Mouse (Mus musculus): ENCODE data around the gene Slc7a5. TPM values are rescaled to one million over a fixed set of nuclear protein-coding genes. Genes with fewer than 3 reads are reported as not detected.

The Slc7a5 gene
- 63.7 and 70.1 TPM in 2 replicates for polyA plus RNA-seq (2012; rRNA removed)

DNA sequence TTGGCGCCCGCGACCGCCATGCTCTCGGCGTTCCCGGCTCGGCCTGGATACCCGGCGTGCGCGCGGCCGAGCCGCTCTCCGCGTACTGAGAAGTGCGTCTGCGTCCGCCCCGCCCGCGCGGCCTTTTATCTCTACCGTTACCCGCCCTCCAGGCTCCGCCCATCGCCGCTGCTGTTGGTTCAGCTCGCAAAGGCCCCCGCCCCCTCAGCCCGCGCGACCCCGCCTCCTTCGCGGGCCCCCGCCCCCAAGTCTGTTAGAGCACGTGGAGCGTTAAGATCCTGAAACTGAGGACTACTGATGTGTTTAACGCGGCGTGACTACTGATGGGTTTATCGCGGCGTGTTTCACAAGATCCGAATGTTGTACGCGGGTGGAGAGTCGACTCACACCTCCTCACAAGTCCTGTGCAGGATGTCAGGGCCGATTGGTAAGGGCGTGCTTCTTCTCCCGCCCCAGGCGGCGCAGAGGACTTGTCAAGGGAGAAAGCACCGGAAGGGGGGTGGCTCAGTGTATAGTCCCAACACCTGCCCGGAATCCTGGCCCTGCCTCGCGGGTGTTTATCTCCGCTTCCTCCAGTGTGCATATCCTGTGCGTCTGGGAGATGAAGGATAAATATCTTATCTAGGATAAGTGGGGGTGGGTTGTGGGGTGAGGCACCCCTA lies at the start of gene Slc7a5:
Gene Slc7a5 (minus strand): TSS at position 108 of the 662 bp plus-strand sequence.
- DNase-seq (ENCODE audit: extremely low spot score in 1 of 2, low spot score in 1 of 2): peak; percentile 88 to 96

DNA sequence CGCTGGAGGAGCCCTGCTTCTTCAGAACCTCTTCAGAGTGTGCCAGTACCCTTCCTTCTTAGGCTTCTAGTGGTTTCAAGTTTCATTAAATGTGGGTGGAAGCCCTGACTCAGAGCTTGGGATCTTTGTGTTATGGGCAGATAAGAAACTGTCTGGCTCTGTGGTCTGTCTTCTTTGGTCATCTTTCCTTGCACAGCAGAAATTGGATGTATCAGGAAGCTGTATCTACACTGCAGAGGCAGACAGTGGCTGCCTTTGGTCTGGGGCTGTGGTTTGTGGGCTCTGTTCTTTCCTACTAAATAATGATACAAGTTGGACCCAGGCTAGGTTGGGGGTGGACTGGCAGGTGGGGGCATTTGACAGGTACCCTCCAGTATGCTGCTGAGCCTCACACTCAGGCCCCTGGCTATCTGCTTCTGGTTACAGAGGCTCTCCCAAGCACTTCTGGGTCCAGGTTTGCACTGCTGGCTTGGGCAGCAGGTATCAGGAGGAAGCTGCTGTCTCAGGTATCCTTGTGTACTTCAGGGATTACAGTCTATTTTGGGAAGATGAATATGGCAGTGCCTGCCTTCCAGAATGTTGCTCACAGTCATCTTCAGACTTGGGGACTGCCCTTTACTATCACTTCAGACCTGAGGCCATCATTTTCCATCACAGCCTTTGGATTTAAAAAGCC lies 48.5 kb upstream of the Slc7a5 start:
- no peak for DNase-seq (ENCODE audit: extremely low spot score in 1 of 2, low spot score in 1 of 2)

DNA sequence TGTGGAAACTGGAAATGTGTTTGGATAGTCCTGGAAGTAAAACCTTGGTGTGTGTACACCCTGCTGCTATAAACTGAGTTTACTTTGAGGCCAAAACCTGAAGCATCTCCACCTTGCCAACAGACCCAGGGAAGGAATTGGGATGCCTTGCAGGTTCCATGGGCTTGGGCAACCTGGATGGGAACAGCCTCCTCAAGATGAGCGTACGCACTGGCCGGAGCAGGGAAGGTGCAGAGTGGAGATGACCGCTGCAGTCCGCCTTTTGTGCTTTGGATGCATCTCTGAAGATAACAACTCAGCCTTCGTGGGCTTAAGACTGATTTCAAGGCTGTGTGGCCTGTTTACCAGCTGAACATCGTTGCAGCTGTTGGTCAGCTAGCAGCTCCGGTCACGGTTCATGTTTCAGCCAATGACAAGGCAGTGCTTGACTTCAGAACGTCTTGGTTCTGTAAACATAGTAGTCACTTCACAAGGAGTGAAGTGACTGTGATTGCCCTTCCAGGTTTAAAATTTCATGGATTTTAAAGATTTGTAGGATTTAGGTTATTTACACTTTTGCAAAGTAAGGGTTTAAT lies 47.6 kb upstream of the Slc7a5 start:
- no peak for DNase-seq (ENCODE audit: extremely low spot score in 1 of 2, low spot score in 1 of 2)

DNA sequence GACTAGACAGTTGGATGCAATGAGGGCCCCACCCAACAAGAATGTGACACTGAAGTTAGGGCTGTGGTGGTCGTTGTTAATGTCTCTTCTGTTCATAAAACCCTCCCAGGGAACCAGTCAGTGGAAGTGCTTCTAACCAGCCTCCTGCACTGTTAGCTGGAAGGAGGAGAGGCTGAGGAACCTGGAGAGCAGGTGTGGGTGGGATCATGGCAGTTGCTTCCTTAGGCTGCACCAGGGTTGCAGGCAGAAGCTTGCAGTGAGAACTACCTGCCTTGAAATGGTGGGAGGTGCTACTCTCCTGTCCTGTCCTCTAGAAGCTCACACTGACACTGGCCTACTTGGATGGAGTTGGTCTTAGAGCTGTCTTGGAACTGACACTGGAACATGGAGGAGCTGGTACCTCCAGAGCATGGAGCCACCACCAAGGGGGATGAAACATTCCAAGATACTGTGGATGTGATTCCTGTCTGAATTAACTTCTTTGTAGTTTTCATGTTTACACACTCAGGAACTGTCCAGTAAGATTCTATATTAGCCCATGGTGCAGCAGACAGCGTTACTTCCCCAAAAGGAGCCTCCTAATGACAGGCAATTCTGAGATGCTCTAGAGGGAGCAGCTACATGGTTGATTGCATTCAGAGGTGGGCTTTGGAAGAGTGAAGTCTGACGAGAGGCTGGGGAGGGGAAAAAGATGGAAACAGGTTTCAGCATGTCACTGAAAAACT lies 46.5 kb upstream of the Slc7a5 start:
- DNase-seq (ENCODE audit: extremely low spot score in 1 of 2, low spot score in 1 of 2): no peak

DNA sequence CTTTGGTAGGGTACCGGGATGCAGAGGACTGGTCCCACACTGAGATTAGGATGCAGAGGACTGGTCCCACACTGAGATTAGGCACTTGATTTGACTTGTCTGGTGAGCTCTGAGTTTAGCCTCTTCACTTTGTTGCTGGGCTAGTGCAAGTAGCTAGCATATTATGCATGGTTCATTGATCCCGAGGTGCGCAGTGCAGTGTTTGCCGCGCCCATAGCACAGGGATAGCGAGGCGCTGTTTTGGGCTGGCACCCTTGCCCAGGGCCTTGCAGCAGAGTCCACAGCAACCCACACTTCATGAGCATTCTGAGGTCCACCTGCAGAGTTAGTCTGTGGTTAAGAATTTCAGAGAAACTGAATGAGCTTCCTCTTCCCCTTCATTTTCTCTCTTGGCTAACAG lies 45.3 kb upstream of the Slc7a5 start:
- no peak for DNase-seq (ENCODE audit: extremely low spot score in 1 of 2, low spot score in 1 of 2)

DNA sequence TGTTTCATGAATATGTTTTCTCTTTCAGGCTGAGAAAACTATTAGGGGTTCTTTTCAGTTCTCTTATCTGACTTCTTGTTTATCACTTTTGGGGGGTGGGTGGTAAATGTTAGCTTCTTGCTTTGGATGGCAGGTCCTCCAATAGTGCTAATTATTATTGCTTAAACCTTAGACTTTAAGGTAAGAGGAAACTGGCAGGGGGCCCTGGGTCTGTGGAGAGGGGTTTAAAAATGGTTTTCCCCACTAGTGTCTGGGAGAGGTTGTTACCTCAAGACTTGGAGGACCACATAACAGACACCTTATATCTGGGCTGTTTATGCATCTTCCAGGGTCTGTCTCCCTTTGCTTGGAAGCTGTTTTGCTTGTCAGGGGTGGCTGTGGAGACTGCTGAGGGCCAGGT lies 44.6 kb upstream of the Slc7a5 start:
- DNase-seq (ENCODE audit: extremely low spot score in 1 of 2, low spot score in 1 of 2): no peak

DNA sequence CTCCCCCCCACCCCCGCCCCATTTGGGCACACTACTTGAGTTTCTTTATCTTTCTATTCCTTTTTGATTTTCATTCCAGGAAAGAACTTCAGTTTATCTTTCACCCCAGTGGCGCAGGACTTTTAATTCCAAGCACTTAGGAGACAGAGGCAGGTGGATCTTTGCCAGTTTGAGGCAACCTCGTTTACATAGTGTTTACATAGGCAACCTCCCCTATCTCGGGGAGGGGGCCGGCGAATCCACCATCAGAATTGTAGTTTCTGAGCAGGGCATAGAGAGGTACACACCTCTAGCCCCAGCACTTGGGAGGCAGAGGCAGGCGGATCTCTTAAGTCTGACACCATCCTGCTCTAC lies 44.1 kb upstream of the Slc7a5 start:
- no peak for DNase-seq (ENCODE audit: extremely low spot score in 1 of 2, low spot score in 1 of 2)

DNA sequence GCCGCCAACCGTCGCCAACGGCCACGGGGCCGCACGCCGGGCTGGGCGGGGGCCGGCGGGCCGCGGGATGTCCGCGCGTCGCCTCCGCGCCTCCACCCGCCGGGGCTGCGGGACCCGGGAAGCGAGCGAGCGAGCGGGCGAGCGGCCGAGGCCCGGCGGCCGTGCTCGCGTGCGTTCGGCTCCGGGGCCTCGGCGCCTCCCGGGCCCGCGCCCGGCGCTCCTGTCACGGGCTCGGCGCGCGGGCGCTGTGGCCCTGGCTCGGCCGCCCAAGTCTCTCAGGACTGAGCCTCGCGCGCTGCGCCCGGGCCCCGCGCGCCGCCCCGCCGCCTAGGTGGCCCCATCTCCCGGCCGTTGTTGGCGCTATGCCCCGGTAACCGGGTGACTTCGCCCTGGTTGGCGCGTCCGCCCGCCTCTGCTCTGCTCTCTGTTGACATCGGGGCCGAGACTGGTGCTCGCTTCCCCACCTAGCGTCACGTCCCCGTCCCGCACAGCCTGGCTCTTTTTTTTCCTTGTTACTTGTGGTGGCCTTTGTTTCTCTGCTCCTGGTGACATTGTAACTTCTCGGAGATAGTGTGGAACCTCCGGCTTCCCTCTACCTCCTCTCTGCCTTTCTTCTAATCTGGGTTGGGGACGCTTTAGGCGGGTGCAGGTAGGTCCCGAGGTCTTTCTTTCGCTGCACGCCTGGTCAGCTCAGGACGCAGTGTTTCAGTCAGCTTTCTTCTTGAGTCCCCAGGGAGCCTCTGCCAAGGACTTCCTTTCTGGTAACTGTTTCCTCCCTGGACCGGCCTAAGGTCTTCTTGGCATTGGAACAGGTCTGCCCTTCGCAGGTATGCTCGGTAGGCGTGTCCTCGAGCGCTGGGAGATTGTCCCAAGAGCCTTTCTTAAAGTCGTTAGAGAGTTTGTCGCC lies 43.5 kb upstream of the Slc7a5 start:
- peak in 1 of 2 experiments; percentile 53 for DNase-seq (ENCODE audit: extremely low spot score in 1 of 2, low spot score in 1 of 2)

DNA sequence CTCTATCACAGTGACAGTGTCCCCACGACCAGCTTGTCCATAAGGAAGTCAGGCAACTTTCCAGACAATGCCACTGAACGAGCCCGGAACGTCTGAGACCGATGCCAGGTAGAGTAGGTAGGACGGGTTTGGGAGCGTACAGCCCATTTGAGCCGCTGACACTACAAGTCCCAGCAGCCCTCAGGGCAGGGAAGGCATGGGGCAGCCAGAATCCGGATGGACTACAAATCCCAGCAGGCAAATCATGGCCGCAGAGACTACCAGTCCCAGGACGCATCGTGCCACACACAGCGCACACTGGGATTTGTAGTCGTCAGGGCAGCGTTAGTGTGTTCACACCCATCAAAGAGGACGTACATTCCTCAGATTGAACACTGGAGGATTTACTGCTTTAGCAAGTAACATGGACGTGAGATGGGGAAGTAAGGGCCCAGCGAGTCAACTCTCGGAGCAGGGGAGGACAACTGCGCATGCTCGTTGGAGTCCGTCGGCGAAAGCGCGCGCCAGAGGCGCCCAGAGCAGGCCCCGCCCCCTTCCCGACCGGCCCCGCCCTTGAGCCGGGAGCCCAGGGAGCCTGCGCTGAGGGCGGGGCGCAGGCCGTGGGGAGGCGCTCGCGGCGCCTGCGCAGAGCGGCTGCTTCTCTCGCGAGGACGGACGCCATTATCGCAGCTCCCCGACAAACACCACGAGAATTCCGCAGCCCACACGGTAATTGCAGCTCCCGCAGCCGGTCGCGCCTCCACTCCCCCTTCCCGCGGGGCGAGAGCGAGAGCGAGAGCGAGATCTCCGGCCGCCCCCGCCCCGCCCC lies 42.7 kb upstream of the Slc7a5 start:
- DNase-seq (ENCODE audit: extremely low spot score in 1 of 2, low spot score in 1 of 2): peak; percentile 98

DNA sequence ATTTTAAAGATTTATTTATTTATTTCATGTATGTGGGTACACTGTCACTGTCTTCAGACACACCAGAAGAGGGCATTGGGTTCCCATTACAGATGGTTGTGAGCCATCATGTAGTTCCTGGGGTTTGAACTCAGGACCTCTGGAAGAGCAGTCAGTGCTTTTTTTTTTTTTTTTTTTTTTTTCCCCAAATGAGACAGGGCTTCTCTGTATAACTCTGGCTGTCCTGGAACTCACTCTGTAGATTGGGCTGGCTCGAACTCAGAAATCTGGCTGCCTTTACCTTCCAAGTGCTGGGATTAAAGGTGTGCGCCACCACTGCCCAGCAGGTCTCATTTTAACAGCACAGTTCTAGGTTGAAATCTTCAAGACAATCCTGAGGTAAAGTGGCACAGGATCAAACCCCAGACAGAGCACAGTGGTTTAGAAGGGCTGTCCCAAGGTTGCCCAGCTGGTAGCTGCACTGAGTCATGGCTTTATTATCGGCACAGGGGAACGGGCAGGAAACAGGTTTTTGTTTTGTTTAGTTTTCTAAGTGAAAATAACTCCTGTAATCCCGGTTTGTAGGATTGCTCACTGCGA lies 41.8 kb upstream of the Slc7a5 start, which contains the start of gene Banp:
Gene Banp (plus strand): TSS at position 529 of the 579 bp plus-strand sequence.
- DNase-seq (ENCODE audit: extremely low spot score in 1 of 2, low spot score in 1 of 2): no peak

DNA sequence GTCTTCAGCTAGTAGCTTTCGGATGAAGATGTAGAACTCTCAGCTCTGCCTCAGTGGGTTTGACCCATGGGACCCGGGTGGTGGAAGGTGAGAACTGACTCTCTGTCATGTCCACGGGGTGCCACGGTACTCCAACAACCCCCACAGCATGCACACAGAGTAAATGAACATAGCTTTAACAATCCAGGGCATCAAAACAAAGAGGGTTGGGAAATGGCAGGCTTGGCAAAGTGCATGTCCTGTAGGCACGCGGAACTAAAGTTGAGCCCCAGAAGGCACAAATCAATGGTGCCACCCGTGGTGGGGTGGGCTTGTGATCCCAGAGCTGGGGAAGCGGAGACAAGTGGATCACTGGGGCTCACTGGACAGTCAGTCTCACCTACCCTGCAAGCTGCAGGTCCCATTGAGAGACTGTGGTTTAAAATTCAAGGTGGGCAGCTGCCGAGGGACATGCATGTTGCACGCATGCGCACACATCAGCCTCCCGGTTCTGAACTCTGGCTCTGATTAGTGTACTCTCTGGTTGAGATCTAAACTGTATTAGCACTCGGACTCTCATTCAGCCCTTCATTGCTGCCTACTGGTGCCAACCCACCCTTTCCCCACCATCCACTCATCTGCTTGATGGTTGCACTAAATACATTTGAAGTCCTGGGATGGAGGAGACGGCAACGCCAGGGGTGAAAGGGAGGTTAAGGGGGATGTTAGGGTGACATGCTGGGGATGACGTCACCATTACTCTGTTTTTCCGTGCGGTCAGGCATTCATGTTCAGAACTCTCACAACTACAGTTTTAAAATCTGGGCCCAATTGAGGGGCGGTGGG lies 41.0 kb upstream of the Slc7a5 start:
- no peak for DNase-seq (ENCODE audit: extremely low spot score in 1 of 2, low spot score in 1 of 2)

DNA sequence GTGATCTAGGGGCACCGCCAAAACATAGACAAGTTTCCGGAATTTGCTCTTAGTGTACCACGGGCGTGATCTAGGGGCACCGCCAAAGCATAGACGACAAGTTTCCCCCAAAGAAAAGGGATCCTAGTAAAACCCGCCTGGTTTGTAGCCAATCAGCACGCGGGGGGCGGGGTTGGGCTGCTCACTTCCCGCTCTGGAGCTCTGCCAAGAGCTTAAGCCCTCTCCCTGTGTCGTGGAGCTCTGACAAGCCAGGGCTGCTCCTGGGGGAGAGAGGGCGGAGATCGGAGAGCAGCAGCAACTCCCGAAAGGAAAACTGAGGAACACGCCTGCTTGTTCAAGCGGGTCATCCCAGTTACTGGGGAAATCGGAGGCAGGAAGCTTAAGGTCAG lies 40.3 kb upstream of the Slc7a5 start:
- peak; percentile 51 to 81 for DNase-seq (ENCODE audit: extremely low spot score in 1 of 2, low spot score in 1 of 2)

DNA sequence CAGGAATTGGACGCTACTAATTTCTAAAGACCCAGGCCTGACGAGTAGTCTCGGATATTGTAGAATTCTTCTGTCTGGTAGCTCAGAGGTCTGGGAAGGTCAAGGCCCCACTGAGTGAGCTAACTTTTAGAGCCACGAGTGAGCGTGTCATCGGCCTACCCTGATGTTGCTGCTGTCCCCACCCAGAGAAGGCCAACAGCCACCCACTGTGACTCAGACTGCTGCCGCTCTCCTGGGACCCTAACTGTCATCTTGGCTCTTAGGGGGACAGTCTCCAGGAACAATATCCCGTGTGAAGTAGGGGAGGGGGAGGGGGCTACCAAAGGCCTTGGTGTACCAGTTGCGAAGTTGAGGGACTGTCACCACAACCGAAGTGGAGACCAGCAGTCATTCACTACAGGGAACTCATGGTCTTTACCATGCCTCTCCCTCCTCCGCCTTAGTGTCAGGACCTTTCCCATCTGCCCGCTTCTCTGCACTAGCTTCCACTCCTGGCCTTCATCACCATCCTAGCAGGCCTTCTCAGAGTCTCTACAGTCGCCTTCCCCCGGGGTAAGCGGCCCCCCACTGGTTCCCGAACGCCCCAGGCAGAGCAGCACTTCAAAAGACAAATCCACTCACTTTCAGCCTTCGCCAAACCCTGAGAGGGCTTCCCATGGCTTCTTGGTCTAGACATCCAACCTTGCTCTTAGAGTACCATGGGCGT lies 39.7 kb upstream of the Slc7a5 start:
- no peak for DNase-seq (ENCODE audit: extremely low spot score in 1 of 2, low spot score in 1 of 2)

DNA sequence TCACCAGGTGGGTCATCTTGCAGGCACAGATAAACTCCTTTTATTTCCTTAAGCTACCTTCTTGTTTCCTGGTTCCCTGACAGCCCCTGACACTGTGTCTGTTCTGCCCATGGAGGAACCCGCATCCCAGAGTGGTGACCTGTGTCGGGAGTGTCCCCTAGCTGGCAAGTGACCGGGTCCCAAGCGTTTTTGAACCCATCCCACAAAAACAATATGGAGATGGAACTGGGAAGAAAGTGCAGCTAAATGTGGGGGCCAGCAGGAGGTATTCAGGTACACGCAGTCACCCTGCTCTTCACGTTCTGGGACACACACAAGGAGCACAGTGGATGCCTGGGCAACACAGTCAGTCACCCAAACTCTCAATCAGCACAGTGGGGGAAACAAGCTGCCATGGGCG lies 38.9 kb upstream of the Slc7a5 start:
- DNase-seq (ENCODE audit: extremely low spot score in 1 of 2, low spot score in 1 of 2): no peak

DNA sequence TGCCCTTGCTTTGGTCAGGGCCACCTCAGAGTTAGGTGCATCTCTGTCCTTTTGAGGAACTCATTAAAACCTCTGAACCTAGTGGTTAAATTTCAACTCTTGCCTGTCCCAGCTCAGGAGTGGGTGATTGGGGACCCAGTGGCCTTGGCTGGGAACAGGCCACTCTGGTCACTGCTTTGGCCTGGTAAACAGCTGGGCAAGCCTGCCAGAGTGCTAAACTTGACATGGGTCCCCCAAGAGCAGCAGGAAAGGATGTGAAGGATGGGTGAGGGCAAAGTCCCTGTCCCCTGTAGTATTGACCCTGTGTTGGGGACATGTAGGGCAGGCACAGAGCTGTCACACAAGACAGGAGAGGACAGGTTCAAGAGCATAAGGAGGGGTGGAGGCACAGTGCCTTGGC lies 37.3 kb upstream of the Slc7a5 start, which contains the start of gene Car5a:
Gene Car5a (minus strand): TSS at position 74 of the 400 bp plus-strand sequence.
- DNase-seq (ENCODE audit: extremely low spot score in 1 of 2, low spot score in 1 of 2): no peak

DNA sequence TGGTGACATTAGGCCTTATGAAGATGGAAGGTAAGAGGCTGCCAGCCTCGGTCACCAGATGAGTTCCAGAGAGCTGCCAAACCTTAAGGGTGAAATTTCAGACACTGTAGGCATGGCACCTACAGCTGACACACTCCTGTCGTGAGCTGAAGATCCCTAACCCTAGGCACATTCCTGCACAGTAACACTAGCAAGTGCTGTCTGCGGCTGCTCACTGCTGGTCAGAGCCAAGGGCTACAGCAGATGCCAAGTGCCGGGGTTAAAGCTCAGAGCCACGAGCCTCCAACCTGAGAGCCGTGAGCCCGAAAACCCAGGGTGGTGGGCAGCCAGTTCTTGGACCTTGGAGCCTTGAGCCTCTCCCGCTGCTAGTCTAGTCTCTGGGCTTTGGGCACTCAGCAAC lies 36.2 kb upstream of the Slc7a5 start:
- DNase-seq (ENCODE audit: extremely low spot score in 1 of 2, low spot score in 1 of 2): no peak

DNA sequence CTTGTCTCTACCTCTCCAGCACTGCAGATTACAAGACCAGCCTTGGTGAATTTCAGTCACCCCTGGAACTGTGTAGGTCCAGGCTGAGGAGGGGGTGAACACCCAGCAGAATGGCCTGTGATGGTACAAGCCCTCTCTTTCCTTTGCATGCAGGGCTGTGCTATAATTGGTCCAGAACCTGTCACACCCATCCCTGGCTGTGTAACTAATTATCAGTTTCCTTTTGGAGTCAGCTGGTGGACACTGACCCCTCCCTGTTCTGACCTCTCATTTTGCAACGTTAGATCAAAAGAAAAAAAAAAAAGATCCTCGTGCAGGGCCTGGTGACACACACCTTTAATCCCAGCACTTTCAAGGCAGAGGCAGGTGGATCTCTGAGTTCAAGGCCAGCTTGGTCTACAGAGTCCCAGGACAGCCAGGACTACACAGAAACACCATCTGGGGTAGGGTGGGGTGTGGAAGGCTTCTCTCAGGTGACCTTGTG lies 35.6 kb upstream of the Slc7a5 start:
- DNase-seq (ENCODE audit: extremely low spot score in 1 of 2, low spot score in 1 of 2): no peak
